Mouse (Mus musculus) induced T-regulatory cell, adult 2 months (primary cell): ENCODE measurements around the gene Slc29a2.
A peak's percentile ranks its signal among the peaks of the same experiment; 100 is the strongest.
"Not testable (repeated sequence)": the region's sequence is repeated elsewhere in the genome, so short reads cannot be mapped to it uniquely, and the experiment has no call there.

Source experiments
- DNase-seq: peaks from one replicate; pipeline ENCODE4 v3.0.0-alpha.2; 2012; ENCODE audit warnings: low read depth

Gene Slc29a2

DNA sequence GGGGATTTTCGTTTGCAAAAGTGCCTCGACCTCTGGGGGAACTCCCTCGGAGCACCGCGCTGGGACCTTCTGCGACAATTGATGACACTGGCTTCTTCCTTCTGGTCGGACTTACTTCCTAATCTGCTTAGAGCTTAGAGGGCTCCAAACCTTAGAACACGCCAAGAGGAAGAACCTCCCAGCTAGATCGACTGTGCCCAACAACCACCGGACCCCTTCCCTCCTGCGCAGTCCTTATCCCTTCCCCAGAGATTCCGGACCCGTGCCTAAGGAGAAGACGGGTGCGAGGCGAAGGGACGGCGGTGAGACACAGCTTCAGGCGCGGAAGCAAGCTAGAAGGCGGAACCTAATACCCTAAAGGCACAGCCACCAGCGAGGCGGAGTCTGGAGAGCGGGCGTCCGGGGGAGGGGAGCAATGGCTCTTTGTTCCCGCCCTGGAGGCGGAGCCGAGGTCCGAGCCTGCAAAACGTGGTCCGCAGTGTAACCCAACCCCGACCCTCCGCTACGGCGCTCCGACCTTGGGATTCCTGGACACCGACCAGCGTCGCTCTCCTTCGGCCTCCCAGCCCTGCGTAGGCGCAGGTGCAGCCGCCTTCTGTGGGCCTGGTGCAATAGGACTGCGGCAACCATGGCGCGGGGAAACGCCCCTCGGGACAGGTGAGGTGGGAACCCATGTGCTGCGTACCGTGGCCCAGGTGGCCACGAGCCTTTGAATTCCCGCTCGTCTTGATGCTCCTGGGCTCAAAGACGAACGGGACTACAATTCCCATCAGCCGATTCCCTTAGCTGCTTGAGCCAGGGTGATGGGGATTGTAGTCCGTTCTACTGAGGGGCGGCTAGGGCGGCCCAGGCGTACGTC lies at the start of gene Slc29a2:
Gene Slc29a2 (plus strand): TSS at position 240 of the 859 bp plus-strand sequence.
- peak; percentile 93 for DNase-seq

DNA sequence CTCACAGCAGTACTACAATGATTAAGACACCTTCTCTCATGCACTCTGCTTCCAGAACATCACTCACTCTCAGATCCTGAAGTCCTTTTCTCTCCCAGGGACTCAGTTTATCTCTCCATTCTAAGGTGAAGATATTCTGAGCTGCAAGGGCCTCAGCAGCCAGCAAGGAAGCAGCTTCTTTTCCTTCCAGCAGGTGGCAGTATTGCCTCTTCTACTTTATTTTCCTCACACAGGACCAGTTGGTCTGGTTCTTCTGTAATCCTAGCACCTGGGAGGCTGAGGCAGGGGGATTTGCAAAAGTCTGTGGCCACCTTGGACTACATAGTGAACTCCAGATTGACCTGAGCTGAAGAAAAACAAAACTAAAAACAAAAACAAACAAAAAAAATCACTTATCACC lies 41.9 kb upstream of the Slc29a2 start:
- peak; percentile 85 for DNase-seq

DNA sequence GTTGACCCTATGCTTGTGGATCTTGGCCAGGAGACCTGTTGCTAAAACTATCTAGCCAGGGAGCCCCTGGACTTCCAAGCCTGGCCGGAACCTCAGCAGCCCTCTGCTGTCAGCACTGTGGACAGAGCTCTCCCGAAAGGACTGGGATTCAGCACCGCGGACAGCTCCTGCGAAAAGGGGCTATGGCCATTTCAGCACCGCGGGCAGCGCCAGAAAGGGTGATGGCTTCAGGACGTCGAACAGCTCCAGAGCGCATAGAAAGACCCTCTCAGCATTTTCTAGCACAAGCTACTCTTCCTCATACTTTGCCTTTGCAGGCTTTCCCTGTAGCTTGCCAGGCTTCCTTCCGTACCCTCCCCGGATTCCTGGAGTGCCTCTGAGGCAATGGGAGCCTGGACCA lies 34.6 kb upstream of the Slc29a2 start:
- DNase-seq = peak; percentile 90

DNA sequence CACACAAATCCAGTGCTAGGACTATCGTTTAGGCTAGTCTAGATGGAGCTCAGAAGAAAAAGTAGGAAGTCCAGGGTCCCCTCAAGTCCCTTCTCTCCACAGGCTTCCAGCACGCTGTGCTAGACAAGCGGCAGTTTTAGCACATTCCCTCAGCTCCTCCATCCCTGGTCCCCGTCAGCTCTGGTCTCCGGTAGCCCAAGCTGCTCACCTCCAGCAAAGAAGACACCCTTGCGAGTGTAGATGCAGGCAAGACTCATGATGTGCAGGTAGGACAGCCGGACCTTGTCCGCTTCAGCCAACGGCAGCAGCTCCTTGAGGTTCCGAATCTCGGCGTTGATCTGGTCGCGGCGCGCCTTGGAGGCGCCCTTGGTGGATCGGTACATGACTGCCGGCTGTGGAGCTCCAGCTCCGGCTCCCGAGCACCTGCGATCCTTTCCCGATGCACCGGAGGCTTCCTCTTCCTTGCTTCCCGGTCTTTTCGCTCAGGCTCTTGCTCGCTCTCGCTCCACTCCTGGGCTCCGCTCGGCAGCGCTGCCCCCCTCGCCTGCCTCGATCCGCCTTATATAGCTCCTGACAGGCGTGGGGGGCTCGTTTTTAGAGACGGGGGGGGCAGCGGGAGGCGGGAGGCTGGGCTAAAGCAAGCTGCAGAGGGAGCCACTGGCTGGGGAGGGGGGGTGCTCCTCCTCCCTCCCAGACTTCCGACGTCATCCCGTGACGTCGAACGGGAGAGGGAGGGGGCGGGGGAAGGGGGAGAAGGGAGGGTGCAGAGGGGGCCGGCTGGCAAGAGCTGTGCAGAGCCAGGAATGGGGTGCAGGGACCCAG lies 34.0 kb upstream of the Slc29a2 start:
- no peak for DNase-seq

DNA sequence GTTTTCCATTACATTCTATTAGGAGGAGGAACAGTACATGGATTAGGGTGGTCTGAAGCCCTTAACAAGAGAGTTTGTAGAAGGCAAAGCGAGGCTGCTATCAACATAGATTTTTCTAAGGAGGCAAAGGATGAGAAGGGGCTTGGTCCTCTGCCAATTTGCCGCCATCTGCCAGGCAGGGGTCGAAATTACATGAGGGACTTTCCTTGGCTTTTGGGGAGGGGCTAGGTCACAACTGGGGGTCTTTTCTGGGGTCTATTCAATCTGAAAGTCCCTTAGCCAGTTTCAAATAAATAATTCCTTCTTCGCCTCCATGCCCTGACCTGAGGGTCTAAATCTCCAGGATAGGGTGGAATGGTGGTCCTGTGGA lies 33.4 kb upstream of the Slc29a2 start, which contains the start of gene Npas4:
Gene Npas4 (minus strand): TSS at position 61 of the 370 bp plus-strand sequence.
- no peak for DNase-seq

DNA sequence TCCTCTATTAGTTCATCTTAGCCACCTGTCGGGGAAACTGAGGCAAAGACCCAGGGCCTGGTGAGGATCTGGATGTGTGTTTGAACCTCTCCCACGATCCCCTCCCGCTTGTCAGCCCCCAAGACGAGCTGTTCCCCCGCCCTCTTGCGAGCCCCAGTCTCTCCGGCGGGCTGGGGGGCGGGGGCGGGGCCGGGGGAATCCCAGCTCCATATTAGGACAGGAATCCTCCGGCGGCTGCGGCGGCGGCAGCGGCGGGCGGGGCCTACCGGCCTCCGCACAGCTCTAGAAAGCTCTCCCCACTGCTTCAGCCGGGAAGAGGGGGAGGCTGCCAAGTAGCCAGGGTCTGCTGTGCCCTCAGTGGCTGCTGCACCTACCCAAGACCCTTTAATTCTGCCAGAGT lies 32.9 kb upstream of the Slc29a2 start:
- DNase-seq = no peak

DNA sequence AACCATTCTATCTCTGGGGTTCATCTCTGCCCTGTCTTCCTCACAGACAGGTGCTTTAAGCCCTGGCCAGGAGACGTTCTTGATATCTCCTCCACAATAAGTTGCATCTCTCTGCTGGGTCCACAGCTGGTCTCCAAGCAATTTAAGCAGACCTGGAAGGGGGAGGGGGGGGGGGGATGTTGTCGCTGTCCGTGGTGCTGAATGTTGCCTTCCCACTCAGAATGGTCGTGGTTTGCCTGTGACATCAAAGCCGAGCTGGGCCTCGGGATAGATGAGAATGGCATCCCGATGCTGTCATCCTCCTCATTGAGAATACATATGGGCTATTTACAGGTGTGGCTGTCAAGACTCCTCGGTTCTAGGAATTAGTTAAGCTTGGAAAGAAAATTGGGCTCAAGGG lies 31.3 kb upstream of the Slc29a2 start:
- peak; percentile 57 for DNase-seq

DNA sequence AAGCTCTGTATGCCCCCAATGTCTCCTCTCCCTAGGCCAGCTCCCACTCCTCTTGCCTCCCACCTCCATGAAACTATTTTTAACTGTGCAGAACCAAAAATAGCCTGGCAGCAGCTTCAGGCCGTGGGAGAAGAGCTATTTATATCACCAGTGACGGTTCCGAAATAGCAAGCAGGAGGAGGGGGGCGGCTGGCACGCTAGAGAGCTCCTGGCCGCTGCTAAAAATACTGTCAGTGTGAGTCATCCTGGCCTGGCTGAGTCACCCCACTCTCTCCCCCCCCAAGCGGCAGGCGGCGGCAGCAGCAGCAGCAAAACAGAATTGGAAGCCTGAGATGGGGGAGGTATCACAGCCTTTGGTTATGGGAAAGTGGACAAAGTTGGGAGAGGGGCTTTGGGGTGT lies 30.8 kb upstream of the Slc29a2 start:
- DNase-seq = peak; percentile 62

DNA sequence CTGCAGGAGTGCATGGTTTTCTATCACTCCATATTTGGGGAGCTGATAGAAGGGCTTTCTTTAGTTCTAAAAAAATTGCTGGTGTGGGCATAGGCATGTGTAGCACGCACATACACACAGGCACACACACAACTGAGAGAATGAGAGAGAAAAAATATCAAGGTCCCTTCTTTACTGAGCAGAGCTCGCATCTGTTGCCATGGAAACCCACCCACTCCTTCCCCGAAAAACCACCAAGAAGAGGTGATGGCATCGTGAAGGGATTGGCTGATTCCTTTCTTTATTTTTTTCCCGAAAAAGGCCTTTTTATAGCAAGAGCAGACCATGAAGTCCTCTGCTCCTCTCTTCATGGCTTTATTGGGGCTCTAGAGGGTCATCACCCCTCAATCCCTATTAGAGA lies 29.6 kb upstream of the Slc29a2 start:
- peak; percentile 61 for DNase-seq

DNA sequence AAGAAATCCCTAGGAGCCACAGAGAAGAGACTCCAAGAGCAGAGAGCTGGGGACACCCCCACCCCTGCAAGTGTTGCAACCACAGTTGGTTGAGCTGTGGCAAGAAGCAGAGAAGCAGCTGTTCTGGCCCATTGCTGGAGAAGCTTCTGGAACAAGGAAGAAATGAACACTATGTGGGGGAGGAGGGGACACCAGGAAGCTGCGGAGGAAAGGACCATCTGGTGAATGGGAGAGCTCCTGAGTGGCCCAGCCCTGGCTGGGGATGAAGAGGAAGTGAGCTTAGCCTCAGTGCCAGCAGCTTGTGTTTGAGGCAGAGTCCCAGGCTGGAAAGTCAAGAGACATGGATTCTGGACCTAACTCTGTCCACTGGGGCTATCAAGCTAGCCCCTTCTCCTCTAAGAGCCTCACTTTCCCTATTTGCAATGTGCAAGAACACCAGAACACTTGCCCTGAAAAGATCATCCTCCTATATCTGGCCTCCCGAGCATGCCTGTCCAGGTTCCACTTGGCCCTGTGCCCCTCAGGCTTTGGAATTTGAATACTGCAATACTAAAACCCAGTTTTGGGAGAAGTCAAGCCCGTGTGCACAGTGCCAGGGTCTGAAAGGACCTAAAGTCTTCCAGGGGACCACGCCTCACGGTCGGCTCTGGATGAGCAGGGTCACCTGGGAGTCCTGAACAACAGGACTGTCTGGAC lies 24.1 kb upstream of the Slc29a2 start:
- DNase-seq = no peak

DNA sequence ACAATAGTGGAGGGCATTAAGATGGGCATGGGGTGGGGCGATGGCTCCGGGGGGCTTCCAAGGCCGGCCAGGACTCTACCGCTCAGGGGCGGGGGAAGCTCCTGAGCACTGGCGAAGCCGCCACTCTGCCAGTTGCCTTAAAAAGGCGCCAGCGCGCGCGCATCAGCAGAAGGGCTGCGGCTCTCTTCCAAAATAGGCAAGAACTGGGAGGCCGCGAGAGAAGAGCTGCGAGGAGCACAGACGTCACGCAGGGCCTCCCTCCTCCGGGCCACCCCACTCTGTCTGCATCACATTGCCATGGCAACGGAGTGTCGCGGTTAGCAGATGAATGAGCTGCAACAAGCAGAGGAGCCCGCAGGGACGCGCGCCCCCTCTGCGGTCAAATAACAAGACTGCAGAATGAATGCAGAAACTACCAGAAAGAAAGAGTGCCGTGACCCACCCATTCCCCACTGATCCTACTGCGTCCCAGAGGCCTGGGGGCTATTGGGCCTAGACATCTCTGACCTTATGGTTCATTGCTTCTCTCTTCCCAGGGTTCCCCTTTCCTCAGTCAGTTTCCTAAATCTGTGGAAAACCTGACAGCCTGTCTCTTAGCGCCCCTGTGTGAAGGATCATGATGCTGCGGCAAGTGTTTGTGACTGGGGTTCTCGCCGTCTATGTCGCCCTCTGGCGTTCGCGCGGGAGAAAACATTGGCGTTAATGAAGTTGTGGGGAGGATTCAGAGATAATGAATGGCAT lies 21.8 kb upstream of the Slc29a2 start:
- peak; percentile 90 for DNase-seq

DNA sequence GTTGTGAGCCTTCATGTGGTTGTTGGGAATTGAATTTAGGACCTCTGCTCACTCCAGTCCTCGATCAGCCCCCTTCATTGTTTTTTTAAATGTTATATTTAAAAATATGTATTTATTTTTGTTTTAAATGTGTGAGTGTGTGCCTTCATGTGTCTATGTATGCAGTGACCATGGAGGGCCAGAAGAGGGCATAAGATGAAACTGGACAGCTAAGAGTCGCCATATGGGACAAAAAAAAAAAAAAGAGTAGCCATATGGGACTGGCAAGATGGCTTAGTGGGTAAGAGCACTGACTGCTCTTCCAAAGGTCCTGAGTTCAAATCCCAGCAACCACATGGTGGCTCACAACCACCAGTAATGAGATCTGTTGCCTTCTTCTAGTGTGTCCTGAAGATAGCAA lies 20.0 kb upstream of the Slc29a2 start:
- not testable (repeated sequence) for DNase-seq

DNA sequence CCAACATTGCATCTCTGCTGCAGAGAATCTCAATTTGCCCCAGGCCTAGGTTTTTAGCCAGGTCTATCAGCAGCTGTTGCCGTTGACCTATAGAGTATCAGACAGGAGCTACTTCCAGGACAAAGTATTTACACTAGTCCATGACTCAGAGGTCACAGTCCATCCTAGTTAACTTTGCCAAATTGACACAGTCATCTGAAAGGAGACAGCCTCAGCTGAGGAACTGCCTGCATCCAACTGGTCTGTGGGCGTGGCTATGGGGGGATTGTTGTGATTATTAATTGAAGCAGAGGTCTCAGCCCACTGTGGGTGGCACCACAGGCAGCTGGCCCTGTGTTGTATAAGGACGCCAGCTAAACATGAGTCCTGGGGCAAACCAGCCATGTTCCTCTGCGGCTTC lies 18.7 kb upstream of the Slc29a2 start:
- DNase-seq = no peak

DNA sequence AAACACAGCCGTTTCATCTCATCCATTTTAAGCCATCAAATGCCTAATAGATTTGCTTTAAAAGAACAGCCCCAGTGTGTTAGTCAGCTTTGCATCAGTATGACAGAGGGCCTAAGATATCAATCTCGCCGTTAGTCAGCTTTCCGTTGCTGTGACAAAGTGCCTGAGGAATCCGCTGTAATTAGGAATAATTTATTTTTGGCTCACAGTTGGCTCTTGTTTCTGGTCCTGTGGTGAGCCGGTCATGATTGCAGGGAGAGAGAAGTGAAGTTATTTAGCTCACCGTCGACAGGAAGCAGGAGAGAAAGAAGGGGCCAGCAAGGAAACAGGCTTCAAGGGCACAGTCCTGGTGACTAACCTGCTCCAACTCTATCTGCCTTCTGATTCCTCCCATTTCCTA lies 10.5 kb upstream of the Slc29a2 start:
- DNase-seq = no peak

DNA sequence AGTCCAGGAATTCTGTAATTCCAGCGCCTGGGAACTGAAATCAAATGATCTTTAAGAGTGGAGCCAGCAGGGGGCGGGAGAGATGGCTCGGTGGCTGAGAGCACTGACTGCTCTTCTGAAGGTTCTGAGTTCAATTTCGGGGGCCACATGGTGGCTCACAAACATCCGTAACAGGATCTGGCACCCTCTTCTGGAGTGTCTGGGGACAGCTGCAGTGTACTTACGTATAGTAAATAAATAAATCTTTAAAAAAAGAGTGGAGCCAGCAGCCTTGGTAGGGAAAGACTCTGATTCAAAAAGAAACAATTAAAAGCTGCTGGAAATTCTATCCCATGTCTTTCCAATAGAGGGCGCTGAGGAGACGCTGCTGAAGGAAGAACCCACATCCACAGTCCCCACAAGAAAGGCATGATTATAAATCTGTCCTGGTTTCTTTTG lies 8.7 kb upstream of the Slc29a2 start:
- peak; percentile 83 for DNase-seq

DNA sequence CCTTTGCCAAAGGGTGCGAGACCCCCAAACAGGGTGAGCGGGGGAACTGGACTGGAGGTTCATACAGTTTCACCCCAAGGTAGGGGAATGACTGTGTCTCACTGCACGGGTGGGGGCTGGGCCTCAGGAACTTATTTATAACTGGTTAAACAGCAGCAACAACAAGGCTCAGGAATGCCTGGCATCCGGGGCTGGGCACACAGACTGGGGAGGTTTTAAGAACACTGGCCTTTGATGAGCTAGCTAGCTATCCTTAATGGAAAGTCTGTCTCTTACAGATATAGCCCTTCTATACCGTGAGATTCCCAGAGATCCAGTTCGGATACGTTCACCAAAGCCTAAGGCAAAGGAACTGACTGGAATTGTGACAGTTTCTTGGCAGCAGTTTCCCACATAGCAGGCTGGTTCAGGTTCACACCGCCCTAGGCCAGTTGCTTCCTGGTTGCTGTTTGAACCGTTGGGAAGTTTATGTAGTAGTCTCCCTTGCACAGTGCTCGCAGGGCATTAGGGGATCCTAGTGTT lies 7.4 kb upstream of the Slc29a2 start:
- DNase-seq = peak; percentile 38

DNA sequence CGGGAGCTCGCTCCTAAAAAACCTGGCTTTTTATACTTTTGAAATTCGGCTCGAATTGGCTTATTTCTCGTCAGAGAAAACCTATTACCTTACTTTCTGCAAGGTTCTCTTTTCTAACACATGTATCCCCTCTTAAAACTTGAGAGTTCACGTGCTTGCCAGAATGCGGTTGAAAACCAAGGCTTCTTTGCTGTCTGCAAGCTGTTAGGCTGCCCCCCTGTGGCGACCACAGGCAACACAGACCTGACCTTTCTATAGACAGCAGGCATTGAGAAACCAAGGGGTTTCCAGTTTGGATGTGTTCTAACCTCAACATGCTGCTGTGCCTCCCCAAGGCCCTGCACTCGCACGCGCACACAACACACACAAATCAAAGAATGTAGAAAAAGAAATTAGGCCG lies 6.9 kb upstream of the Slc29a2 start:
- peak; percentile 85 for DNase-seq

DNA sequence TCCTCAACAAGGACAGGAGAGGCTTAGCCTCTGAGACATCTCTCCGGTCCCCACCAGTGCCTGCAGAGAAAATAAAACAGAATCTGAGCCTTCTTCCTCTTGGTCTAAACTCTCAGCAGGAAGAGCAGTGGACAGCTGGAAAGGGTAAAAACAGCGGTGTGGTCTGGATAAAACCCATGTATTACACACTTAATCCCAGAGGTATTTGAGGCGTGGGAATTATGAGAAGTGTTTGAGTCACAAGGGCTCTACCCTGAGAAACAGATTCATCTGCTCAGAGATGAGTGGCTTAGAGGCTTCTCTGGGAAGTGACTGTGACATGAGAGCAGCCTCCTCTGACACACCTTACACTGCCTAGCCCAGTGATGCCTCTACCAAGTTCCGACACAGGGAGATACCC lies 6.0 kb upstream of the Slc29a2 start:
- DNase-seq = no peak

DNA sequence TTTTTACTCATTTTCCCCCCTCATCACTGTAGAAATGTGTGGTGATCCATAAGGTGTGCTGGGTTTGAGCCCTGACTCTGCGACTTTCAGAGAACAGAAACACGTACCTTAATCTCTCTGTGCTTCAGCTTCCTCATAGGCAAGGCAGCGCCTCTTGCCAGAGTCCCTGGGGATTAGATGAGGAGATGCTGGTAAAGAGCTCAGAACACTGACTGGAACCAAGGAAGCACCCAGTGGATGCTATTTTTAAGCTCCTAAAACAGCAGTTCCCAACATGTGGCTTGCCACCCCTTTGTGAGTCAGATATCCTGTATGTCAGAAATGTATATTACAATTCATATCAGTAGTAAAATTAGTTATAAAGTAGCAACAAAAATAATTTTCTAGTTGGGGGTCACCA lies 5.5 kb upstream of the Slc29a2 start:
- no peak for DNase-seq

DNA sequence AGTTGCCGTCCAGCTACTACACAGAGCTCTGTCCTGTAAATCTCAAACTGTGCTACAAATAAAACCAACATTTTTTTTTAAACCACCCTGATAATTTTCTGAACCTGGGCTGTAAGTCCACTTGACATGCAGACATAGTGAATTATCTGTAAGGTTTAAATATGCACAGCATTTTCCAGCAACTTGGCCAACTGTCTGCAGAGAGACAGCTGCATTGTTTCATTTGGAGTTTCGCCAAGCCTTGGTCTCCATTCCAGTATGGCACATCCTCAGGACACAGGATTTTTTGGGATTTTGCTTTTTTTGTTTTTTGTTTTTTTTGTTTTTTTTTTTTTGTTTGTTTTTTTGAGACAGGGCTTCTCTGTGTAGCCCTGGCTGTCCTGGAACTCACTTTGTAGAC lies 2.2 kb upstream of the Slc29a2 start:
- no peak for DNase-seq

DNA sequence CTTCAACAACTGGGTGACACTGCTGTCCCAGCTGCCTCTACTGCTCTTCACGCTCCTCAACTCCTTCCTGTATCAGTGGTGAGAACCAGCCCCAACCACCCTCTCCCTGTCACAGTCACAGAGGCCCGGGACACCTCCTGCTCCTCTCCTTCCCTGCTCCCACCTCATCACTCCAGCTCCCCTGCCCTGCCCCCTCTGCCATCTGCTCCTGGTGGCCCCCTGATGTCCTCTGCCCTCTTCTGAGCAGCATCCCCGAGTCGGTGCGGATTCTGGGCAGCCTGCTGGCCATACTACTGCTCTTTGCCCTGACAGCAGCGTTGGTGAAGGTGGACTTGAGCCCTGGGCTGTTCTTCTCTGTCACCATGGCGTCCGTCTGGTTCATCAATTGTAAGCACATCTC lies 2.5 kb downstream of the Slc29a2 start:
- no peak for DNase-seq

DNA sequence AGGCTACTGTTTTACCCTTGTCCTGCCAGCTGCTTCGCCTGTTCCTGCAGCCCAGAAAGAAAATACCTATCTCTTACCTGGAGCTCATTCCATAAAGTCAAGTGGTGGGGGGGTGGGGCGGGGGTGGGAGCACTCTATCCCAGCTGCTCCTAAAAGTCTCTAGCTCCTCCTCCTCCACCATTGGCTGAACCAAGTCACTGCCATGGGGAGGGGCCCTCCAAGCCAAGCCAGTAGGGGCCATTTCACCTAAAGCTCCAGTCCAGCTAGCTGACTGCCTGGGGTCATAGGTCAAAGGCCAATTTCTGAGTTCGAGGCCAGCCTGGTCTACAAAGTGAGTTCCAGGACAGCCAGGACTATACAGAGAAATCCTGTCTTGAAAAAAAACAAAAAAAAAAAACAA lies 9.0 kb downstream of the Slc29a2 start:
- DNase-seq = no peak
